Mouse (Mus musculus): ENCODE data around the gene Tex9.

GRCm38 (mm10) chr9:72465754-72466181 lies 26.2 kb downstream of the Tex9 start:
- TF ChIP-seq POLR2A (IDR thresholded peaks at IDR 0.05; ENCODE audit: low read depth, low read length) (no peak), CTCF (conservative IDR thresholded peaks at IDR 0.05; ENCODE audit: insufficient read depth, insufficient read length, low read depth, low read length) (no peak)

Data from kidney, adult 2 months (tissue).